Mouse (Mus musculus) lung, postnatal 0 days (tissue): ENCODE data around the gene Lsp1.

ENCODE experiments used
- CTCF ChIP-seq: IDR thresholded peaks from 2 replicates; pipeline ENCODE4 v1.5.1; 2016; ENCODE audit warnings: antibody characterized with exemption, mild to moderate bottlenecking
- EP300 ChIP-seq: IDR thresholded peaks from 2 replicates; pipeline ENCODE4 v1.6.1; 2016; ENCODE audit warnings: antibody characterized with exemption, mild to moderate bottlenecking, control low read depth

- no peak for TF ChIP-seq EP300
- TF ChIP-seq CTCF = no peak
Observed at GRCm38 (mm10) chr7:142475641-142476040, 15.0 kb downstream of the Lsp1 start.
